Mouse (Mus musculus): ENCODE data around the gene Tnp1.

DNA sequence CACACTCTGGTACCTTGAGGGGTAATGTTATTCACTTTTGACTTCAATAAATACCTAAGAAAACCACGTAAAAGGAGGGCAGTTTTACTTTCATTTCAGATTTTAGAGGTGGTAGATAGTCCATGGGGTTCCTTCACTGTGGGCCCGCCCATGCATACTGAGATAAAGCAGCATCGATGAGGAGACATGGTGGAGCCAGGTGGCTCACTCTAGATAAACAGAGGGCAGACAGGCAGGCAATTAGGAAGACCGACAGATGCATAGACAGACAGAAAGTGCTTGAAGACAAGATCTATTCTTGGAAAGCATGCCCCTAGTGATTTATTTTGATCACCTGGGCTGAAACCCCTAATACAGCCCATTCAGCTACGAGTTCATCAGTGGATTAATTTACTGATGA is 13.1 kb downstream of the Tnp1 start:
- no peak for TF ChIP-seq POLR2A (IDR thresholded peaks at IDR 0.05; ENCODE audit: extremely low read depth, insufficient read depth, low read length)
- no peak for TF ChIP-seq CTCF (IDR thresholded peaks at IDR 0.05; ENCODE audit: low read depth, low read length)
